Mouse (Mus musculus) liver, postnatal 0 days (tissue): ENCODE measurements around the gene Grcc10. TPM values are rescaled to one million over a fixed set of nuclear protein-coding genes. Genes with fewer than 3 reads are reported as not detected.

Experiments
- ATAC-seq: fragments of 200-750 bp; cut with Nextera tagmentation; 2 replicates; pipeline ENCODE4 v1.8.0; 2017; ENCODE audit warnings: mild to moderate bottlenecking, moderate library complexity
- DNase-seq: peaks from one replicate; pipeline ENCODE4 v3.0.0-alpha.2; 2016
- H3K27ac ChIP-seq: fragments of 300-500 bp; sonication (generic); 2 replicates; pipeline ENCODE4 v1.5.1; 2014; ENCODE audit warnings: antibody characterized with exemption, moderate library complexity, mild to moderate bottlenecking, low read depth
- H3K27me3 ChIP-seq: fragments of 300-500 bp; sonication (generic); 2 replicates; pipeline ENCODE4 v1.6.1; 2014; ENCODE audit warnings: low read length, control low read depth, mixed read lengths; ENCODE audit not compliant: insufficient read depth
- H3K36me3 ChIP-seq: fragments of 300-500 bp; sonication (generic); replicated peaks from 2 replicates; pipeline ENCODE4 v1.6.1; 2014; ENCODE audit warnings: mild to moderate bottlenecking, control low read depth, low read length, moderate library complexity, mixed read lengths; ENCODE audit not compliant: insufficient read depth
- H3K4me1 ChIP-seq: fragments of 300-500 bp; sonication (generic); 2 replicates; pipeline ENCODE4 v1.6.1; 2014; ENCODE audit warnings: antibody characterized with exemption, mild to moderate bottlenecking, control low read depth; ENCODE audit not compliant: insufficient read depth
- H3K4me2 ChIP-seq: fragments of 300-500 bp; sonication (generic); 2 replicates; pipeline ENCODE4 v1.6.1; 2014; ENCODE audit warnings: low read depth, mild to moderate bottlenecking, low read length, moderate library complexity, mixed read lengths
- H3K4me3 ChIP-seq: fragments of 300-500 bp; sonication (generic); 2 replicates; pipeline ENCODE4 v1.5.1; 2014; ENCODE audit warnings: low read depth, low read length
- H3K9ac ChIP-seq: fragments of 300-500 bp; sonication (generic); replicated peaks from 2 replicates; pipeline ENCODE4 v1.6.1; 2014; ENCODE audit warnings: mild to moderate bottlenecking, moderate library complexity
- H3K9me3 ChIP-seq: fragments of 300-500 bp; sonication (generic); 2 replicates; pipeline ENCODE4 v1.6.1; 2016; ENCODE audit warnings: mild to moderate bottlenecking, control low read depth, low read length, mixed read lengths
- CTCF ChIP-seq: sonication (generic); IDR thresholded peaks from 2 replicates; pipeline ENCODE4 v1.5.1; 2016; ENCODE audit warnings: antibody characterized with exemption, low read depth
- EP300 ChIP-seq: IDR thresholded peaks from 2 replicates; pipeline ENCODE4 v1.6.1; 2016; ENCODE audit warnings: antibody characterized with exemption, low read depth, mild to moderate bottlenecking
- WGBS: fragments of 180-500 bp; shearing (Covaris S2); extraction: QIAGEN DNeasy Blood & Tissue Kit; methylation state at CpG from one replicate; pipeline ENCODE4 v1.1.7; 2014; ENCODE audit not compliant: insufficient replicate concordance; 5-methylcytosine and 5-hydroxymethylcytosine counted together
- microRNA counts: library from miRNA; unstranded; fragments of <30 nt; microRNA quantifications from one replicate; lab custom pipeline; 2015
- microRNA-seq: library from miRNA; unstranded; fragments of <30 nt; microRNA quantifications from one replicate; pipeline ENCODE4, GENCODE M21; 2016
- polyA plus RNA-seq: library from polyadenylated mRNA; unstranded; fragments of >200 nt; fragmentation: Nextera tagmentation; extraction: Ambion mirVana; gene quantifications from 2 replicates; pipeline ENCODE4 v1.2.1, GENCODE M21; 2015

Grcc10 gene
- polyA plus RNA-seq, 1 experiment from 2014 or later: 148 TPM

DNA sequence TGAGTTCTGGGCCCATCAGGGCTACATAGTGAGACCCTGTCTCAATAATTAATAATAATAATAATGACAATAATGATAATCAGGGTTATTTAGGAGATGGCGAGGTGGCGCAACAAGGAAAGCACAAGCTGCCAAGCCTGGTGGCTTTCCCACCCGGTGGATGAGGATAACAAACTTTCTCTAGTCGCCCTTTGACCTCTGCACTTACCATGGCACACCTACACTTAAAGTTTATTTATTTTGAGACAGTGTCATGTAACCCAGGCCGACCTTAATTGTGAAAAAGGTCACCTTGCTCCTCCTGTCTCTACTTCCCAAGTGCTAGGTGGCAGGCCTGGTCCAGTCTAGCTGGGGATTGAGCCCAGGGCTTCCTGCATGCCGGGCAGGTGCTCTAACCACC is 42.4 kb downstream of the Grcc10 start:
- WGBS: 72% methylated on average over 6 of the region's 6 CpGs
- peaks cover 49% of the 10 kb centered on the region for H3K36me3 ChIP-seq
- H3K4me3 ChIP-seq: no peak overlapping the region
- no peaks in the 10 kb centered on the region for H3K27me3 ChIP-seq
- H3K9ac ChIP-seq: no peak overlapping the region
- H3K4me1 ChIP-seq: peaks cover 13% of the 10 kb centered on the region
- no peak for TF ChIP-seq EP300
- TF ChIP-seq CTCF: no peak
- no peaks in the 10 kb centered on the region for H3K9me3 ChIP-seq
- H3K27ac ChIP-seq: peak overlapping the region; percentile 82
- ATAC-seq (no peak), DNase-seq (no peak)
- no peak overlapping the region for H3K4me2 ChIP-seq

DNA sequence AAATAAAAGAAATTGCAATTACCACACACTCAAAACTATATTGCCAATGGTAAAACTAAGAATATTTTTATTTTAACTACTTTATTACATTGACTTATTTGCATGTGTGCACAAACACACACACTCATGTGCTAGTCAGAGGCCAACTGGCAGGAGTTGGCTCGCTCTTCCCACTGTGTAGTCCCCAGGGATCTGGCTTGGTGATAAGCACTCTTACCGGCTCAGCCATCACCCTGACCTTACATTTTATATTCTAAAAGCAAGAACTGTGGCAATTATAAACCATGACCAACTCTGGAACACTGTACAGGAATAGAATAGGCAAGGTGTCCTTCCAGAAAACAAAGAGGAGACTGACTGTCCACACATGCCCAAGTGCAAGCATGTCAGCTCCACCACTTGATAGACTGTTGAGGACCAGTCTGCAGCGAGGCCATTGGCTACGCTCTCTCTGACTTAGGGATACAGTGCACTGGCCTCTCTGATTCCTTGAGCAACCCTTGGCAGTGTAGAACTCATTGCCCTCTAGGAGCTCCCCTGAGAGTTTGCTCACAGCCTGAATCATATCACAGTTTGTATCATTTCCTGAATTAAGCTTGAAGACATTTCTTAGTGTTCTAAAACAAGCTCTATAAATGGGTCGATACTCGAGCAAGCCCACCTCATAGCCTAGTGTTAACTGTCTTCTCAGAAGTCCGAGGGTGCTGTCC is 44.6 kb downstream of the Grcc10 start:
- DNase-seq (no peak), ATAC-seq (no peak)
- H3K36me3 ChIP-seq: peaks cover 28% of the 10 kb centered on the region
- 83% methylated on average over 7 of the region's 7 CpGs for WGBS
- no peak overlapping the region for H3K4me3 ChIP-seq
- TF ChIP-seq CTCF: no peak
- TF ChIP-seq EP300: no peak
- no peak overlapping the region for H3K27ac ChIP-seq
- H3K4me1 ChIP-seq: peaks cover 22% of the 10 kb centered on the region
- H3K9me3 ChIP-seq: no peaks in the 10 kb centered on the region
- no peaks in the 10 kb centered on the region for H3K27me3 ChIP-seq
- H3K9ac ChIP-seq: no peak overlapping the region
- no peak overlapping the region for H3K4me2 ChIP-seq

DNA sequence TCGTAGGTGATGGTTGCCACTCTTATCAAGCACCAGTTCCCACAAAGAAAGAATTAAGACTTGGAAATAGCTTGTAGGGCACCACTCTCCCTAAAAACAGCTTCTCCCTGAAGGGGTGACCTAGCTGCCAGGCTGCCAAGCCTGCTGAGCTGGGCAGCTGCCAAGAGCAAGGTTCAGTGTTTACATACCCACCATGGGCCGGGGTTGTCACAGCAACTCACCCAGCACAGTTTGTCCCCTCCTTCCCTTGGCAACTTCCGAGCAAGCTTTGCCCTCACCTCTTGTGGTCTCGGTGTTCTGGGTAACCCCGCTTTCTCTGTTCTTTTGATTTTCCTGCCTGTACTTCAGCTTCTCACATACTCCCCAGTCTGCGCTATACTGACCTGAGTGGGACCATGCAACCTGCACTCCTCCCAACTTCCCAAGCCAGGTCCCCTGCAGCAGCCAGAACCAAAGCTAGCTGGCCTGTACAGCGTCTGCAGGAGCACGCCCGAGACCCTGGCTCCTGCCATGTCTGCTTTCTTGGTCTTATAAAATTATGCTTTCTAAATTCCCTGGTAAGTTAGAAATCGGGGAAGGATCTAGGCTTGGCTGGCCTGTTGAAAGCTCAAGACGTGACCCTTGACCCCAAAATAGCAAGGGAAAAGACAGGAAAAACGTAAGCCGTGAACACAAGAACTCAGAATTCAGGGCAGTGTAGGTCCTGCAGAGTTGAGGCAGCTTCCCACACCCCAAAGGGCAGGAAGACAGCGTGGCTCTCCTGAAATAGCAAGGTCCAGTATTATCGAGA is 46.8 kb downstream of the Grcc10 start:
- Histone ChIP-seq H3K4me1 (peaks cover 21% of the 10 kb centered on the region), H3K27ac (peak overlapping the region; percentile 77), H3K9me3 (no peaks in the 10 kb centered on the region), H3K27me3 (no peaks in the 10 kb centered on the region), H3K4me3 (no peak overlapping the region), H3K9ac (0 out of 2 replicates have a peak overlapping the region, but pooled peaks have one; percentile 36), H3K4me2 (no peak overlapping the region), H3K36me3 (peaks cover 16% of the 10 kb centered on the region)
- peak; percentile 77 for DNase-seq
- ATAC-seq: peak; percentile 71
- WGBS: 77% methylated on average over 15 of the region's 15 CpGs
- no peak for TF ChIP-seq CTCF
- no peak for TF ChIP-seq EP300

DNA sequence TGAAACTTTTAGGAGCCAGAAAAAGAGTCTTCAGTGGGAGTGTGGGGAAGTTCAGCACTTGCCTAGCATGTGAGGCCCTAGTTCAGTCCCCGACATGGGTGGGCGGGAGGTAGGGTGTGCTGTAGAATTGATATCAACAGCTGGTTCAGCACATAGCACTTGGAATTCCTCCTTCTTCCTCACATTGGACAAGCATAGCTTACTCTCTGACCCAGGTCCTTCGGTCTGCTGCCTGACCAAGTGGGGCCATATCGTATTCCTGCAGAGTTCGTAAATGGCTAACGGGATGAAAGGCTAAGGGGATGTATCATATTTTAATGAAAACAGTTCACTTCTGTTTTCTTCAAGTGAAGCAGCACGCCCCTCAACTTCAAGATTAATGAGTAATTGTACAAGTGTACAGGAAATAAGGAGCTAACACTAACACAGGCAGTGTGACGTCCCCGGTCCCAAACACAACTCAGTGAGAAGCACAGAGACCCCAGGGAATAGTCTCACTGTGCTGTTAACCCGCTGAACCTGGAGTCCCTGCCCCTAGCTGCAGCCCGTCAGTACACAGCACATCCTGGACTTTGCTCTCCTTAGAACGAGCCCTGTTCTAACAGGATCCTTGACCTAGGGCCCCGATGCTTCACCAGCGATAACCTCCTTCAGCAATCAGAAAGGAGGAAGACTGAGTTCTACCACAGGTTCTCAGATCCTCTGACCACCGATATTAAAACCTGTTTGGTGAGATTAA is 47.8 kb downstream of the Grcc10 start:
- 69% methylated on average over 15 of the region's 15 CpGs for WGBS
- H3K4me3 ChIP-seq: no peak overlapping the region
- H3K9me3 ChIP-seq: no peaks in the 10 kb centered on the region
- no peaks in the 10 kb centered on the region for H3K27me3 ChIP-seq
- H3K36me3 ChIP-seq: peaks cover 6% of the 10 kb centered on the region
- H3K27ac ChIP-seq: peak overlapping the region; percentile 77
- no peak for DNase-seq
- no peak overlapping the region for H3K4me2 ChIP-seq
- peaks cover 25% of the 10 kb centered on the region for H3K4me1 ChIP-seq
- no peak for TF ChIP-seq CTCF
- TF ChIP-seq EP300: no peak
- no peak for ATAC-seq
- 0 out of 2 replicates have a peak overlapping the region, but pooled peaks have one; percentile 36 for H3K9ac ChIP-seq

GRCm38 (mm10) chr6:124690517-124690916 is 50.7 kb downstream of the Grcc10 start:
- Histone ChIP-seq H3K36me3 (peaks cover 2% of the 10 kb centered on the region; the same call in 1 of the 2 replicates), H3K4me1 (peaks cover 40% of the 10 kb centered on the region), H3K4me2 (no peak overlapping the region), H3K4me3 (no peak overlapping the region), H3K27me3 (no peaks in the 10 kb centered on the region), H3K9me3 (no peaks in the 10 kb centered on the region), H3K9ac (no peak overlapping the region), H3K27ac (peak overlapping the region; percentile 88)
- DNase-seq (no peak), ATAC-seq (peak; percentile 72)
- 56% methylated on average over 3 of the region's 3 CpGs for WGBS
- peak; percentile 70 for TF ChIP-seq EP300
- no peak for TF ChIP-seq CTCF

MicroRNA genes within 50 kb of the gene (microRNA counts, 519-probe panel; counts per million panel counts)
- microRNA mmu-miR-141 (lab: Ali Mortazavi, UCI): not detected
- microRNA mmu-miR-200c (lab: Ali Mortazavi, UCI): 662 counts per million, percentile 4 among the panel's probes with 10 or more counts

Small RNA genes lying within 50 kb of the gene (microRNA-seq; reads per million reads assigned to microRNA genes)
- 66.5 reads per million, percentile 39 among the genes with 10 or more reads in this experiment for gene Mir141
- gene Mir200c: 487 reads per million, percentile 62 among the genes with 10 or more reads in this experiment

Other genes starting within 250 kb of the Grcc10 start
- gene C1rl, start 248.3 kb downstream of the Grcc10 start, polyA plus RNA-seq: 31.1 and 36.2 TPM in 2 replicates
- gene C1ra, start 229.0 kb downstream of the Grcc10 start, polyA plus RNA-seq: 63.0 and 65.0 TPM in 2 replicates
- gene C1s1, start 199.0 kb downstream of the Grcc10 start, polyA plus RNA-seq: 118 and 130 TPM in 2 replicates
- gene C1rb, start 171.1 kb downstream of the Grcc10 start, polyA plus RNA-seq: not detected in 2 replicates
- gene C1s2, start 105.3 kb downstream of the Grcc10 start, polyA plus RNA-seq: 0.04 TPM in 1 of 2 replicates, not detected in the other
- gene Lpcat3, start 78.3 kb downstream of the Grcc10 start, polyA plus RNA-seq: 68.7 and 72.6 TPM in 2 replicates
- gene Emg1, start 29.2 kb downstream of the Grcc10 start, polyA plus RNA-seq: 93.2 and 96.9 TPM in 2 replicates
- gene Phb2, start 29.0 kb downstream of the Grcc10 start, polyA plus RNA-seq: 308 and 318 TPM in 2 replicates
- 39.2 and 45.1 TPM in 2 replicates for gene Ptpn6, start 2.7 kb downstream of the Grcc10 start, polyA plus RNA-seq
- not detected in 2 replicates for gene Gm45234, start 14.6 kb upstream of the Grcc10 start, polyA plus RNA-seq
- gene Atn1, start 15.2 kb upstream of the Grcc10 start, polyA plus RNA-seq: 1.8 and 1.9 TPM in 2 replicates
- gene Eno2, start 28.3 kb upstream of the Grcc10 start, polyA plus RNA-seq: 0.20 and 0.27 TPM in 2 replicates
- gene Lrrc23, start 38.4 kb upstream of the Grcc10 start, polyA plus RNA-seq: 0.16 TPM in 1 of 2 replicates, not detected in the other
- 11.4 and 14.3 TPM in 2 replicates for gene Spsb2, start 67.3 kb upstream of the Grcc10 start, polyA plus RNA-seq
- 332 and 346 TPM in 2 replicates for gene Tpi1, start 72.9 kb upstream of the Grcc10 start, polyA plus RNA-seq
- gene Usp5, start 88.1 kb upstream of the Grcc10 start, polyA plus RNA-seq: 32.2 and 36.6 TPM in 2 replicates
- 96.4 and 98.3 TPM in 2 replicates for gene Cdca3, start 88.2 kb upstream of the Grcc10 start, polyA plus RNA-seq
- 0.19 TPM in 1 of 2 replicates, not detected in the other for gene Gnb3, start 98.9 kb upstream of the Grcc10 start, polyA plus RNA-seq
- 0.80 and 0.88 TPM in 2 replicates for gene P3h3, start 116.4 kb upstream of the Grcc10 start, polyA plus RNA-seq
- 0.04 and 0.08 TPM in 2 replicates for gene Gpr162, start 122.6 kb upstream of the Grcc10 start, polyA plus RNA-seq
- 0.14 and 0.24 TPM in 2 replicates for gene Cd4, start 146.8 kb upstream of the Grcc10 start, polyA plus RNA-seq
- gene Lag3, start 170.3 kb upstream of the Grcc10 start, polyA plus RNA-seq: 0.33 and 0.40 TPM in 2 replicates
- gene Ptms, start 178.7 kb upstream of the Grcc10 start, polyA plus RNA-seq: 116 and 145 TPM in 2 replicates
- gene Mlf2, start 190.0 kb upstream of the Grcc10 start, polyA plus RNA-seq: 119 and 136 TPM in 2 replicates
- 61.0 TPM in 2 replicates for gene Cops7a, start 224.2 kb upstream of the Grcc10 start, polyA plus RNA-seq